Comparison of ENCODE assay signal across 21 mouse cellular contexts in the genomic region with DNA sequence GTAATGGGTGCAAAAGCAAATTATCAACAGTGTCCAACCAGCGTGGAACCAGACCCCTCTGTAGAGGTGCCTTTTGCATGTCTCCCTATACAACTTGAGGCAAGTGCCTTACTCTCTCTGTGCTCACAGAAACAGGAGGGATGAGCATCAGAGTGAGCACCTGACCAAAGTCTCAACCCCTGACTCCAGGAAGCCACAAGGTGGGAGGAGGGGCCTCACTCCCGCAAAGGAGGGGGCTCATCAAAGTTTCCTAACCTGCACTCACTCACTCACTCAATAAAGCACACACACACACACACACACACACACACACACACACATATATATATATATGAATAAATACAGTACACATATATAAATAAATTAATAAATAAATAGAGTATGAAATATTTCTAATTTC.
DNase-seq lines count a peak whose midpoint lies in the region; ATAC-seq lines count a peak whose summit lies in the region.
"Had no signal": no experiment of that assay in that cellular context is flagged by ENCODE, and none has a peak within 500 bp of the region (broad histone marks: within the 10 kb centered on the region; RNA-seq: fewer than 3 reads in every experiment).

No protein-coding gene starts in this region.

- 91% methylated on average over 2 of the region's 2 CpGs for WGBS in midbrain, embryonic 15.5 days
- 83% methylated on average over 2 of the region's 2 CpGs for WGBS in midbrain, embryonic 11.5 days

- peaks cover 2% of the 10 kb centered on the region; the same call in 1 of the 2 replicates for H3K4me1 ChIP-seq in midbrain, embryonic 15.5 days
- H3K4me1 ChIP-seq in midbrain, embryonic 11.5 days (ENCODE audit: control insufficient read depth, insufficient read depth, low read length), result no peaks in the 10 kb centered on the region
- H3K4me1 ChIP-seq: forebrain, embryonic 13.5 days had no signal

- DNase-seq in midbrain, embryonic 11.5 days (ENCODE audit: low spot score, missing footprints), result no peak
- DNase-seq in thymus, adult 18-20 months, result peak; percentile 34 to 37
- peak; percentile 68 for DNase-seq in thymus, postnatal 14 days
- DNase-seq in kidney, postnatal 36 days, result no peak
- no peak for DNase-seq in spleen, postnatal 10 days (ENCODE audit: low spot score in 2 of 2)
- DNase-seq in left cerebral cortex, adult 18-20 months (ENCODE audit: low spot score in 2 of 2), result no peak
- DNase-seq in testis, postnatal 14 days (ENCODE audit: low spot score), result no peak
- DNase-seq: adrenal gland, postnatal 10 days; cerebellum, adult 11 months; cerebellum, adult 9-10 months; cerebellum, postnatal 25 days; forebrain, postnatal 0 days; gastrocnemius, postnatal 14 days; heart, adult 2 months; heart, postnatal 14 days had no signal

- H3K36me3 ChIP-seq in midbrain, embryonic 15.5 days (replicated peaks), result no peaks in the 10 kb centered on the region
- no peaks in the 10 kb centered on the region for H3K36me3 ChIP-seq in midbrain, embryonic 11.5 days (ENCODE audit: control insufficient read depth, insufficient read depth, low read length)
- H3K36me3 ChIP-seq: heart, embryonic 15.5 days; hindbrain, embryonic 15.5 days had no signal

- no peak overlapping the region for H3K9ac ChIP-seq in midbrain, embryonic 15.5 days
- H3K9ac ChIP-seq in midbrain, embryonic 11.5 days (ENCODE audit: low read length), result no peak overlapping the region
- H3K9ac ChIP-seq: embryonic facial prominence, embryonic 13.5 days; forebrain, embryonic 13.5 days; forebrain, postnatal 0 days; heart, embryonic 15.5 days; hindbrain, embryonic 15.5 days had no signal

- no peak for ATAC-seq in midbrain, embryonic 15.5 days (replicated peaks)
- no peak for ATAC-seq in midbrain, embryonic 11.5 days (ENCODE audit: low FRiP score)
- ATAC-seq: forebrain, embryonic 13.5 days; forebrain, postnatal 0 days had no signal

- no peaks in the 10 kb centered on the region for H3K27me3 ChIP-seq in midbrain, embryonic 15.5 days (replicated peaks)
- H3K27me3 ChIP-seq in midbrain, embryonic 11.5 days (ENCODE audit: control insufficient read depth, insufficient read depth, low read length), result no peaks in the 10 kb centered on the region
- H3K27me3 ChIP-seq: embryonic facial prominence, embryonic 13.5 days; forebrain, embryonic 13.5 days; heart, embryonic 15.5 days; hindbrain, embryonic 15.5 days had no signal

- H3K4me2 ChIP-seq in midbrain, embryonic 15.5 days, result no peak overlapping the region
- H3K4me2 ChIP-seq in midbrain, embryonic 11.5 days, result no peak overlapping the region
- H3K4me2 ChIP-seq: embryonic facial prominence, embryonic 13.5 days; forebrain, embryonic 13.5 days; heart, embryonic 11.5 days; heart, embryonic 15.5 days; hindbrain, embryonic 15.5 days had no signal

- no peaks in the 10 kb centered on the region for H3K9me3 ChIP-seq in midbrain, embryonic 15.5 days
- H3K9me3 ChIP-seq in midbrain, embryonic 11.5 days (ENCODE audit: control insufficient read depth, low read length), result no peaks in the 10 kb centered on the region
- H3K9me3 ChIP-seq: embryonic facial prominence, embryonic 13.5 days; forebrain, embryonic 13.5 days; heart, embryonic 15.5 days; hindbrain, embryonic 15.5 days had no signal

- H3K27ac ChIP-seq in midbrain, embryonic 15.5 days, result 0 out of 2 replicates have a peak overlapping the region, but pooled peaks have one; percentile 11
- H3K27ac ChIP-seq in midbrain, embryonic 11.5 days (ENCODE audit: low read depth, low read length), result no peak overlapping the region
- H3K27ac ChIP-seq: embryonic facial prominence, embryonic 13.5 days; forebrain, embryonic 13.5 days; heart, adult 2 months had no signal

- no peak overlapping the region for H3K4me3 ChIP-seq in midbrain, embryonic 15.5 days
- H3K4me3 ChIP-seq in midbrain, embryonic 11.5 days (ENCODE audit: low read depth, low read length), result no peak overlapping the region
- H3K4me3 ChIP-seq: embryonic facial prominence, embryonic 13.5 days; forebrain, embryonic 13.5 days; heart, adult 2 months; heart, embryonic 15.5 days; hindbrain, embryonic 15.5 days had no signal

Comparison
In these comparisons a context has a peak if more than half of its experiments do, and no peak if none do; other contexts are left out.
1. DNase-seq: peak in thymus, adult 18-20 months (2 of 2) and thymus, postnatal 14 days (single experiment); none in midbrain, embryonic 11.5 days (single experiment), kidney, postnatal 36 days (0 of 2), spleen, postnatal 10 days (0 of 2), left cerebral cortex, adult 18-20 months (0 of 2) and testis, postnatal 14 days (single experiment).